ENCODE assay signal across 9 mouse cellular contexts in genomic region chr3:66292356-66292946, GRCm38 (mm10). TPM values are rescaled to one million over a fixed set of nuclear protein-coding genes. Genes with fewer than 3 reads are reported as not detected.
DNase-seq lines count a peak whose midpoint lies in the region; ATAC-seq lines count a peak whose summit lies in the region.
"Had no signal": no experiment of that assay in that cellular context is flagged by ENCODE, and none has a peak within 500 bp of the region (broad histone marks: within the 10 kb centered on the region; RNA-seq: fewer than 3 reads in every experiment).

No protein-coding gene starts in this region.

- peak overlapping the region; percentile 41 for H3K4me3 ChIP-seq in limb, embryonic 10.5 days
- no peak overlapping the region for H3K4me3 ChIP-seq in midbrain, embryonic 11.5 days (ENCODE audit: low read depth, low read length)

- H3K9me3 ChIP-seq in limb, embryonic 10.5 days (replicated peaks) = no peaks in the 10 kb centered on the region
- H3K9me3 ChIP-seq in midbrain, embryonic 11.5 days (ENCODE audit: control insufficient read depth, low read length) = no peaks in the 10 kb centered on the region

- peak overlapping the region; percentile 13; the same call in 1 of the 2 replicates for H3K9ac ChIP-seq in midbrain, embryonic 11.5 days (ENCODE audit: low read length)

- peak; percentile 49 for ATAC-seq in midbrain, embryonic 11.5 days (ENCODE audit: low FRiP score)
- ATAC-seq in monocyte, adult 5-6 weeks (replicated peaks; ENCODE audit: insufficient number of reproducible peaks, low FRiP score, low TSS enrichment, poor library complexity, severe bottlenecking) = no peak

- H3K27ac ChIP-seq in limb, embryonic 10.5 days = peak overlapping the region; percentile 92
- H3K27ac ChIP-seq in midbrain, embryonic 11.5 days (ENCODE audit: low read depth, low read length) = no peak overlapping the region
- H3K27ac ChIP-seq: macrophage had no signal

- peak; percentile 31 for DNase-seq in gastrocnemius, postnatal 14 days
- no peak for DNase-seq in gastrocnemius, adult 8-10 months (ENCODE audit: low spot score in 2 of 2)
- peak; percentile 83 for DNase-seq in embryo, embryonic 11 days
- DNase-seq in heart, postnatal 25 days (ENCODE audit: low spot score) = peak; percentile 3
- DNase-seq in limb, embryonic 10.5 days (ENCODE audit: low spot score) = peak; percentile 85
- peak; percentile 89 for DNase-seq in midbrain, embryonic 11.5 days (ENCODE audit: low spot score, missing footprints)
- peak; percentile 5 to 8 for DNase-seq in urinary bladder, postnatal 36 days (ENCODE audit: low spot score in 2 of 2)

- intact Hi-C loops in gastrocnemius, postnatal 14 days (cut with DNase I; ENCODE audit: low total_unique reads) = no loop called here
- intact Hi-C loops in heart, postnatal 25 days (cut with DNase I) = no loop called here

- H3K36me3 ChIP-seq in limb, embryonic 10.5 days = no peaks in the 10 kb centered on the region
- no peaks in the 10 kb centered on the region for H3K36me3 ChIP-seq in midbrain, embryonic 11.5 days (ENCODE audit: control insufficient read depth, insufficient read depth, low read length)

- H3K4me1 ChIP-seq in limb, embryonic 10.5 days = peaks cover 23% of the 10 kb centered on the region
- peaks cover 29% of the 10 kb centered on the region for H3K4me1 ChIP-seq in midbrain, embryonic 11.5 days (ENCODE audit: control insufficient read depth, insufficient read depth, low read length)

- H3K4me2 ChIP-seq in midbrain, embryonic 11.5 days = peak overlapping the region; percentile 25

- H3K27me3 ChIP-seq in limb, embryonic 10.5 days (ENCODE audit: low read depth, poor library complexity, severe bottlenecking) = no peaks in the 10 kb centered on the region
- no peaks in the 10 kb centered on the region for H3K27me3 ChIP-seq in midbrain, embryonic 11.5 days (ENCODE audit: control insufficient read depth, insufficient read depth, low read length)

- 10% methylated on average over 20 of the region's 20 CpGs for WGBS in limb, embryonic 10.5 days
- WGBS in midbrain, embryonic 11.5 days = 9% methylated on average over 20 of the region's 20 CpGs

RNA-seq across cellular contexts. Expression of gene Veph1, which starts 4.2 kb away (rescaled TPM):
- under 1 TPM in 1 of 2 experiments, not detected in 1; 0.11 TPM for total RNA-seq in gastrocnemius, postnatal 14 days (2021)
- total RNA-seq in gastrocnemius, adult 8-10 months (2022) = under 1 TPM in 1 of 4 experiments, not detected in 3; 0.05 TPM
- total RNA-seq in heart, postnatal 25 days (2021) = not detected
- 0.38 and 1.0 TPM in 2 replicates for polyA plus RNA-seq in limb, embryonic 10.5 days (2016; fragmentation: Nextera tagmentation; extraction: Ambion mirVana)
- polyA plus RNA-seq in midbrain, embryonic 11.5 days (2014; fragmentation: Nextera tagmentation; extraction: Ambion mirVana) = 16.1 and 18.5 TPM in 2 replicates
- total RNA-seq in monocyte, adult 5-6 weeks (2017) = not detected in 3 replicates
- polyA plus RNA-seq: macrophage had no signal

Comparison
In these comparisons a context has a peak if more than half of its experiments do, and no peak if none do; other contexts are left out.
1. DNase-seq: peak in gastrocnemius, postnatal 14 days (single experiment), embryo, embryonic 11 days (single experiment), heart, postnatal 25 days (single experiment), limb, embryonic 10.5 days (single experiment), midbrain, embryonic 11.5 days (single experiment) and urinary bladder, postnatal 36 days (2 of 2); none in gastrocnemius, adult 8-10 months (0 of 2).